Mouse (Mus musculus): Measurements from ENCODE around the gene Ptbp1.

DNA sequence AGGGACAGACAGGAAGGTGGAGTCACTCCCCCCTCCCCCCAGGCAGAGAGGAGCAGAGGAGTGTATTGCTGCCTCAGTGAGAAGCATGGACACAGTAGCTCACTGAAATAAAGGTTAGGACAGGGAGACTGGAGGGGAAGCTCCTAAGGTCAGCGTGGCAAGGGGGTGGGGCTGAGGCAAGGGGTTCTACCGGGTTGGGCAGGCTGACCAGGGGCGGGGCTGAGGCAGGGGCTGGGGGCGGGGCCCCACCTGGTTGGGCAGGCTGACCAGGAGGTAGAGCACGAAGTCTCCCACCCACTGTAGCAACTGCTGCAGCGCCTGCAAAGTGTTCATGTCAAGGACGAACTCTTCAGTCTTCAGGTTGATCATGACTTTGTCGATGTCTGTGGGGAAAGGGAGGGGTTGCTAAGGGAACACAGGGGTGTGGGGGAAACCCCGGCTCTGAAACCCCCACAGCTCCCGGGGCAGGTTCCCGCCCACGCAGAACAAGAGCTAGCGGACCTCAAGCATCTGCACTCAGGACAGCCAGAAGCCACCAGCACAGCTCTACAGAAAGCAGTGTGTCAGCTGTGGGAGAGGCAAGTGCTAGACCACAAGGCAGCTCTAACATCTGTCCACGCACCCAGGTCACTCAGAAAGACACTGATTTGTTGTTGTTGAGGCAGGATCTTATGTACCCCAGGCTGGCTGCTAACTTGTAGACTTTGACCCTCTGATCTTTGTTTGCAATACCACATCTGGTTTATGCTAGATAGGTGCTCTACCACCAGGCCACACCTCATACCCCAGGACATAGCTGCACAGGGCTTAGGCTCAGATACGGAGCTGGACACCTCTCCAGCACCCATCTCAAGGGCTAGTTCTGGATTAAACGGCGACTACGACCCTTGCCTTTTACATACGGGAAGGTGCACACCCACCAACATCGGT, 43.4 kb downstream of the Ptbp1 start:
- TF ChIP-seq POLR2A (IDR thresholded peaks at IDR 0.05; ENCODE audit: low read depth, low read length): no peak
- no peak for TF ChIP-seq CTCF (IDR thresholded peaks at IDR 0.05; ENCODE audit: extremely low read depth, insufficient read length, insufficient replicate concordance, low read depth, low read length)
